Mouse (Mus musculus) heart, postnatal 0 days (tissue): ENCODE measurements at regions not wholly inside any gene's neighbourhood (a gene's known extent, or its start where the extent isn't known, plus 50 kb on each side); places are given as distances from the start of the nearest gene placed in this dataset.

Experiments used
- CTCF ChIP-seq: IDR thresholded peaks from 2 replicates; pipeline ENCODE4 v1.5.1; 2016; ENCODE audit warnings: antibody characterized with exemption, control low read depth, low read depth
- EP300 ChIP-seq: IDR thresholded peaks from 2 replicates; pipeline ENCODE4 v1.6.1; 2016; ENCODE audit warnings: antibody characterized with exemption, low read depth

DNA sequence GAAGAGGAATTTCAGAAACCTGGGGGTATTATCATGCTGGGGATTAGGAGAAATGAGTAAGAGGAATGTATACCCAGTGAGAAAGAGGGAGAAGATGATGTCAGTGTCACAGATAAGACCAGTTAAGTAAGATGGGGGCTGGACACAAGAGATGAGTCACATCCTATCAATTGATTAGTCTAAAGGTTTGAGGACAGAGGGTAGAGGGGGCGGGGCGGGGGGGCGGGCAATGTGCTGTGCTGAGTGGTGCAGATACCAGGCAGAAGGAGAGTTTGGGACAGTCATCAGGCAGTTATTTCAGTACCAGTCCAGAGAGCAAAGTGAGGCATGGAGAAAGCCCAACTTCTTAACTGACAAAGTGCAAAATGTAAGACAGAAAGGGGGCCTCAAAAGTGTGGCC is 601.4 kb upstream of the Nr5a2 start:
- TF ChIP-seq CTCF (no peak), EP300 (no peak)
